Mouse (Mus musculus) megakaryocyte, embryonic 14.5 days (primary cell): Measurements from ENCODE around the gene Psmb5.

Source experiments
- FLI1 ChIP-seq: IDR thresholded peaks from 2 replicates; pipeline ENCODE4 v1.6.1; 2012; ENCODE audit warnings: low read length, inconsistent platforms, mixed read lengths
- GATA1 ChIP-seq: IDR thresholded peaks from 3 replicates; pipeline ENCODE4 v1.6.1; 2012; ENCODE audit warnings: mixed read lengths, low read length, inconsistent platforms, borderline replicate concordance

GRCm38 (mm10) chr14:54650621-54651454 is 33.0 kb upstream of the Psmb5 start:
- TF ChIP-seq GATA1, result no peak
- no peak for TF ChIP-seq FLI1
